Mouse (Mus musculus) cerebellum, adult 2 months (tissue): ENCODE measurements at regions not wholly inside any gene's neighbourhood (a gene's known extent, or its start where the extent isn't known, plus 50 kb on each side); places are given as distances from the start of the nearest gene placed in this dataset.
"Not testable (repeated sequence)": the region's sequence is repeated elsewhere in the genome, so short reads cannot be mapped to it uniquely, and the experiment has no call there.

Experiments
- DNase-seq, 2 experiments: peaks; one replicate each; pipeline ENCODE4 v3.0.0; 2021
- H3K27ac ChIP-seq: fragments of 200-500 bp; 2 replicates; pipeline ENCODE4 v1.5.1; 2012; ENCODE audit warnings: low read length, control low read depth, inconsistent platforms; ENCODE audit not compliant: insufficient read depth
- H3K27me3 ChIP-seq: fragments of 200-500 bp; 2 replicates; pipeline ENCODE4 v1.6.1; 2012; ENCODE audit warnings: inconsistent platforms, mild to moderate bottlenecking, low read length, moderate library complexity; ENCODE audit not compliant: control insufficient read depth, insufficient read depth
- H3K4me1 ChIP-seq: fragments of 200-500 bp; 2 replicates; pipeline ENCODE4 v1.6.1; 2011; ENCODE audit warnings: low read length; ENCODE audit not compliant: control insufficient read depth, insufficient read depth
- H3K4me3 ChIP-seq: fragments of 200-500 bp; replicated peaks from 2 replicates; pipeline ENCODE3; 2011; ENCODE audit warnings: mild to moderate bottlenecking, low read depth, low read length, control low read depth; ENCODE audit not compliant: insufficient read depth
- CTCF ChIP-seq: fragments of 200-500 bp; IDR thresholded peaks from 2 replicates; pipeline ENCODE4 v1.5.1; 2011; ENCODE audit warnings: low read depth, mild to moderate bottlenecking, control low read depth, low read length, moderate library complexity, borderline replicate concordance; ENCODE audit not compliant: insufficient read depth
- POLR2A ChIP-seq: fragments of 200-500 bp; IDR thresholded peaks from 2 replicates; pipeline ENCODE4 v1.6.1; 2011; ENCODE audit warnings: low read length, control low read depth, borderline replicate concordance; ENCODE audit not compliant: insufficient read depth
- WGBS: fragments of 180-500 bp; shearing (Covaris S2); methylation state at CpG from one replicate; pipeline ENCODE4 v1.1.7; 2018; 5-methylcytosine and 5-hydroxymethylcytosine counted together

DNA sequence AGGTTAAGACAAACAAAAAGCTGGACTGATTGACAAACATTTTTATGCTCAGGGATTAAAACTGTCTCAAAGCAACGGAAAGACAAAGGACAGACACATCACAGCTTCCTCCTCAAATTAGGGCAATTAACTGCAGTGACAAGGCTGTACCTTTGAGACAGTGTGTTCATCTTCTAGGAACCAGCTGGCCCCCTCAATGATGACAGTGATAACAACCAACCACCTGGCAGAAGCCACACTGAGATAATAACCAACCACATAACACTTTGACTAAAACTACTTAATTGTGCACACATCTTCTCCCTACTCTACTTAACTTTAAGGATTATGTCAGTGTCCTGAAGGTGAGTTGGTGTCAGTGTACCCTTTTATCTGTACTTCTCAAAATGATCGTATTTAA is 248.4 kb downstream of the Kif20b start:
- Histone ChIP-seq H3K27ac (no peak overlapping the region), H3K4me3 (no peak overlapping the region), H3K27me3 (no peaks in the 10 kb centered on the region), H3K4me1 (no peaks in the 10 kb centered on the region)
- TF ChIP-seq CTCF, result no peak
- DNase-seq, result no peak
- WGBS, result 67% methylated on average over 2 of the region's 2 CpGs

GRCm38 (mm10) chr19:35180102-35180501 is 257.9 kb downstream of the Kif20b start:
- TF ChIP-seq POLR2A (no peak), CTCF (no peak)
- no peak overlapping the region for H3K4me3 ChIP-seq
- WGBS, result 90% methylated on average over 1 of the region's 1 CpGs
- DNase-seq, result no peak
- no peaks in the 10 kb centered on the region for H3K4me1 ChIP-seq
- no peak overlapping the region for H3K27ac ChIP-seq
- H3K27me3 ChIP-seq, result no peaks in the 10 kb centered on the region

DNA sequence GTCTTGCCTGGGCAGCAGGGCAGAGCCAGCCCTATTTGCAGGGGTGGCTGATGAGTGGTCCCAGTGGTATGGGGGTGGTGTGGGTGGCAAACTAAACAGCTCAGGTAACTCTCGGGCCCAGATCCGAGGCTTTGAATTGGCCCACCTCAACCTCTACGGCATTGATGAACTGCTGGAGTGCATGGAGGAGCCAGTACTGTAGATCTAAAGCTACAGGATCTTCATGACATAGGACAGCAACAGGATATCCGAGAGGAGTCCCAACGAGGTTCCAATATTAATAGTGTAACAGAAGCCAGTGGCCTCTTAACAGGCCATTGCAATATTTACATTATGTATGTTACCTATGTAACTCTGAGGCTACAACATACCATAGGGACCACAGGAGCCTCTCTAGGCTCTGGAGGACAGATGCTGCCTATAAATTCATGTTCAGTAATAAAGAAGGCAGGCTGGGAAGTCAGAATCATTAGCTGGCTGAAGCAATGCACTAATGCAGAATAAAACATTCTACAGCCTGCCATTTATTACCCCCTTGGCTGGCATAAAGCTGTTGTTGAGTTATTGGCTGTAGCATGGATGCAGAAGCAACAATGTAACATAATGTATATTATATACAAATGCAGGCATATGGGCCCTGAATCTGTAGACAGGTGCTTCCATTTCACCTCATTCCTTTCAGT is 283.5 kb downstream of the Kif20b start:
- TF ChIP-seq CTCF, result no peak
- no peak for TF ChIP-seq POLR2A
- WGBS, result 85% methylated on average over 5 of the region's 5 CpGs
- Histone ChIP-seq H3K4me1 (no peaks in the 10 kb centered on the region), H3K27ac (no peak overlapping the region), H3K4me3 (no peak overlapping the region), H3K27me3 (no peaks in the 10 kb centered on the region)
- DNase-seq, result no peak

DNA sequence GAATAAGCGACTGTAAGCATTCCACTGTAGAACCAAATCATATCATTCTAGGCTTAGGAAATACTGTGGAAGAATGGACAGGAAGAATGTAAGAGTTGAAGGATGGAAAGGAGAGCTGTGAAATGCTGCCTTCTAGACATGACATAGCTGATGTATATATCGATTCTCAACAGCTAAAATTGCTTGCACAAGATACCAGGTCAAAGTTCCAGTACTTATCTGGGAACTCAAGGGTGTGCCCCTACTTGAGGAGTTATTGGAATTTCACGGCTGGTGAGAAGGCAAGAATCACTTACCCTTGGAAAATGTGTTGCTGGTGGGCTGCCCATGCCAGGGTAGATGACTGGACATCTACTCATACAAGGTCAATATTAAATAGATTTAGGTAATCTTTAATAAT is 322.0 kb downstream of the Kif20b start:
- TF ChIP-seq POLR2A, result no peak
- TF ChIP-seq CTCF, result no peak
- 88% methylated on average over 3 of the region's 3 CpGs for WGBS
- no peak for DNase-seq
- no peaks in the 10 kb centered on the region for H3K27me3 ChIP-seq
- no peaks in the 10 kb centered on the region for H3K4me1 ChIP-seq
- no peak overlapping the region for H3K27ac ChIP-seq
- H3K4me3 ChIP-seq, result no peak overlapping the region

DNA sequence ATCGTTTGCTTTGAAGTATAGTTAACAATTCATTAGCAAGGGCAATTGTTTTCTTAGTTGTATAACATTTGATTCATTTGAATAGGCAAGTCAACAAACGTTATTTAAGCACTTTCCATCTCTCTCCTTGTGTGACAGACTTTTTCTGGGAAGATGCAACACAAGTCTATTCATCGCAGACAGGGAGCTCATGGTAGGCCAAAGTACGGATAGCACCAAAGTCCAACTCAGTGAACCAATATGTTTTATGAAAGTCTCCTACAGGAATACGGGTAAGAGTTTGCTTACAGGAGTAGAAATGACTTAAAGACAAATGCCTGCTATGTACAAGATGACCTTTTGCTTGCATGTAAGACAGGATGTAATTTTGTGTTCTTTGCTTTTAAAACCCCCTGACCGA is 325.4 kb downstream of the Kif20b start:
- no peak overlapping the region for H3K4me3 ChIP-seq
- TF ChIP-seq POLR2A (no peak), CTCF (no peak)
- H3K4me1 ChIP-seq, result no peaks in the 10 kb centered on the region
- no peak overlapping the region for H3K27ac ChIP-seq
- WGBS, result 85% methylated on average over 6 of the region's 6 CpGs
- DNase-seq, result no peak
- no peaks in the 10 kb centered on the region for H3K27me3 ChIP-seq

- H3K27me3 ChIP-seq, H3K27ac ChIP-seq, DNase-seq, H3K4me1 ChIP-seq, H3K4me3 ChIP-seq: not testable (repeated sequence)
- 79% methylated on average over 3 of the region's 3 CpGs for WGBS
Observed at GRCm38 (mm10) chr19:35258634-35259033, 336.5 kb downstream of the Kif20b start.

DNA sequence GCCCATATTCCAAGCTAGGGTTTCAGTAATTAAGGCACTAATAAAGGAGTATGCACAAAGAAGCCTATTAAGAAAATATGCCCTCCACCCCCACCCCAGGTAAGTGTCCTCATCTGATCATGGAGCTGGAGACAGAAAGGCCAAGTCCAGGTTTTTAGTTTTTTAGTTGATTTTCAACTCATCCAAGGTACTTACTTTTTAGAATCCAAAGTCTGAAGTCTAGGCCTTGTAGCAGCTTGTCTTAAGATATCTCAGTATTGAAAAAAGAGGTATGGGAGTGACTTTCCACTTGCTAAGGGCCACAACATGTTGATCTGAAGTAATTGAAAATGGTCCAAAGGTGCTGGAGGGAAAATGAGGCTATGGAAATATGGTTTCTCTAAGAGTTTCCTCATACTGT is 340.9 kb downstream of the Kif20b start:
- no peak for DNase-seq
- TF ChIP-seq CTCF (no peak), POLR2A (no peak)
- no peaks in the 10 kb centered on the region for H3K27me3 ChIP-seq
- H3K4me3 ChIP-seq, result no peak overlapping the region
- H3K4me1 ChIP-seq, result no peaks in the 10 kb centered on the region
- no peak overlapping the region for H3K27ac ChIP-seq

DNA sequence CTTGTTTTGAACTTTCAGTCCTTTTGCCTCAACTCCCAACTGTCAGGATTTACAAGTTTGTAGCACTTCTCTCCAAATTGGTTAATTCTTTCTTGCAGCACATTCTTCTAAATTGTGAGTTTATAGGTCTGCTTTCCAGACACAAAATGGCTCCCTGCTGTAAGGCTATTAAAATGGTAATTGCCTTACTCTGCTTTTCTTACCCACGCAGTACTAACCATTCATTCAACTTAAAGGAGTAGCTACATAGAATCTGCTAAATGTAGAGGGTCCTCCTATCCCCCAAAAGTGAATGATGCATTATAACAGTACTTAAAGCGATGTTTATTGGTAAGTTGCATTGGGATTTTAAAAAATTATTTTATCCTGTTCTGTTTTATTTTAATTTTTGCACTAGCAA is 356.2 kb downstream of the Kif20b start:
- Histone ChIP-seq H3K27me3 (no peaks in the 10 kb centered on the region), H3K4me1 (no peaks in the 10 kb centered on the region), H3K4me3 (no peak overlapping the region), H3K27ac (no peak overlapping the region)
- 53% methylated on average over 2 of the region's 2 CpGs for WGBS
- no peak for TF ChIP-seq POLR2A
- TF ChIP-seq CTCF, result no peak
- no peak for DNase-seq
